Mouse (Mus musculus): ENCODE data around the gene Vps35. TPM values are rescaled to one million over a fixed set of nuclear protein-coding genes. Genes with fewer than 3 reads are reported as not detected.

The Vps35 gene
- polyA plus RNA-seq, 2 experiments from 2014 or later, result 101 to 109 TPM

Other genes with a start within 250 kb of the Vps35 start
- 1 to 10 TPM; 2.8 to 3.1 TPM for gene Fbxw9, start 239.7 kb downstream of the Vps35 start, polyA plus RNA-seq (2017; shearing (Covaris generic))
- gene Gm5741, start 231.8 kb downstream of the Vps35 start, polyA plus RNA-seq (2017; shearing (Covaris generic)), result not detected
- gene Dhps, start 228.0 kb downstream of the Vps35 start, polyA plus RNA-seq (2017; shearing (Covaris generic)), result 10 to 100 TPM; 28.3 to 29.8 TPM
- gene Wdr83os, start 219.1 kb downstream of the Vps35 start, polyA plus RNA-seq (2017; shearing (Covaris generic)), result 100 to 1,000 TPM; 132 to 134 TPM
- 10 to 100 TPM; 33.1 to 46.7 TPM for gene Wdr83, start 218.5 kb downstream of the Vps35 start, polyA plus RNA-seq (2017; shearing (Covaris generic))
- gene Man2b1, start 216.5 kb downstream of the Vps35 start, polyA plus RNA-seq (2017; shearing (Covaris generic)), result 10 to 100 TPM; 64.8 to 82.0 TPM
- not detected for gene Zfp791, start 176.7 kb downstream of the Vps35 start, polyA plus RNA-seq (2017; shearing (Covaris generic))
- gene Cks1brt, start 147.9 kb downstream of the Vps35 start, polyA plus RNA-seq (2017; shearing (Covaris generic)), result under 1 TPM in 1 of 2 experiments, not detected in 1; 0.20 TPM
- gene Olfr371, start 73.8 kb downstream of the Vps35 start, polyA plus RNA-seq (2017; shearing (Covaris generic)), result not detected
- 10 to 100 TPM; 46.3 to 53.2 TPM for gene Orc6, start 170 bp downstream of the Vps35 start, polyA plus RNA-seq (2017; shearing (Covaris generic))
- gene Mylk3, start 86.5 kb upstream of the Vps35 start, polyA plus RNA-seq (2017; shearing (Covaris generic)), result not detected
- 10 to 100 TPM; 68.8 to 82.9 TPM for gene 4921524J17Rik, start 133.0 kb upstream of the Vps35 start, polyA plus RNA-seq (2017; shearing (Covaris generic))
- under 1 TPM; 0.24 to 0.65 TPM for gene Gpt2, start 192.8 kb upstream of the Vps35 start, polyA plus RNA-seq (2017; shearing (Covaris generic))

All from activated CD4-positive, CD25-positive, alpha-beta regulatory T cell, adult 4 months (primary cell).